Comparison of ENCODE assay signal across 8 mouse cellular contexts in the genomic region with DNA sequence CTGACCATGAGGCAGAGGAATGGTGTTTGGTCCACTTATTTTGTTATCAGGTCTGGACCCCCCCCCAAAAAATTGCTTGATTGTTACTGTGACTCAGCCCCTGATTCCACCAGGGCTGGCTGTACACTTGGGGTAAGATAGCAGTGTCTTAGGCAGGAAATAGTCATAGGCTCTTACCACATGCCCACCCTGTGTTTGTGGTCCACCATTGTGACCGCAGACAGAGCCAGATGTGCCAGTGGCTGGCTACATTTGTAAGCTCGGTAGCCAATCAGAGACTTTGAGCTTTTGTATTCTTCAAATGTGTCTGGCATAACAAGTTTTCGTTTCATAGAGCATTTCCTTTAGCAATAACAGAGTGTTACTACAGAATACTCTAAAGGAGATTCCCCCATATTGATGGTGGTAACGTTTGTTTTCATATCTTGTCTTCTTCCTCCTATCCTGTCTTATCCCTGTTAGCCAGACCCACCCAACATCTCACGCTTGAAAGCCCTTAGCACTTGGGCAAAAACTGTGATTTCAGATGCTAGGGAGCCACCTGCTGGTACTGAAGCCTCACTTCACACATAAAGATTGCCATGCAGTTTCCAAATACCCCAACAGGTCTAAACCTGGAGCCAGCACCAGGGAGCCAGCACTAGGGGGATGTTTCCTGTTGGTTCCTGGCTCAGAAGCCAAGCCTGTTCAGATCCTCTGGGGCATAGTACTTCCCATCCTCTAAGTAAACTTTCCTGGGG. TPM values are rescaled to one million over a fixed set of nuclear protein-coding genes. Genes with fewer than 3 reads are reported as not detected.
A peak's percentile ranks its signal among the peaks of the same experiment; 100 is the strongest.
DNase-seq lines count a peak whose midpoint lies in the region; ATAC-seq lines count a peak whose summit lies in the region.

No protein-coding gene starts in this region.

- no peaks in the 10 kb centered on the region for H3K36me3 ChIP-seq in embryonic facial prominence, embryonic 11.5 days (replicated peaks; ENCODE audit: control insufficient read depth, insufficient read depth, low read depth, low read length)
- no peaks in the 10 kb centered on the region for H3K36me3 ChIP-seq in heart, embryonic 10.5 days
- no peaks in the 10 kb centered on the region for H3K36me3 ChIP-seq in kidney, embryonic 16.5 days (ENCODE audit: insufficient read depth, low read length)
- H3K36me3 ChIP-seq in liver, embryonic 16.5 days (ENCODE audit: control insufficient read depth, insufficient read depth): no peaks in the 10 kb centered on the region
- H3K36me3 ChIP-seq in neural tube, embryonic 12.5 days: no peaks in the 10 kb centered on the region

- WGBS in embryonic facial prominence, embryonic 11.5 days: 54% methylated on average over 5 of the region's 5 CpGs
- WGBS in heart, embryonic 10.5 days: 45% methylated on average over 5 of the region's 5 CpGs
- 48% methylated on average over 5 of the region's 5 CpGs for WGBS in kidney, embryonic 16.5 days
- 15% methylated on average over 5 of the region's 5 CpGs for WGBS in liver, embryonic 16.5 days (ENCODE audit: insufficient replicate concordance)
- WGBS in neural tube, embryonic 12.5 days: 52% methylated on average over 5 of the region's 5 CpGs

- peak; percentile 78 for ATAC-seq in embryonic facial prominence, embryonic 11.5 days (replicated peaks; ENCODE audit: insufficient number of reproducible peaks, low FRiP score, low TSS enrichment, low read depth)
- ATAC-seq in kidney, embryonic 16.5 days (ENCODE audit: low FRiP score, low TSS enrichment): peak; percentile 86
- ATAC-seq in liver, embryonic 16.5 days (ENCODE audit: low read depth): peak; percentile 47; the same call in 1 of the 2 replicates
- ATAC-seq in neural tube, embryonic 12.5 days (ENCODE audit: low FRiP score, low read depth): peak; percentile 85

- H3K4me2 ChIP-seq in embryonic facial prominence, embryonic 11.5 days (ENCODE audit: low read depth, low read length): no peak overlapping the region
- H3K4me2 ChIP-seq in kidney, embryonic 16.5 days (replicated peaks; ENCODE audit: low read depth, low read length): no peak overlapping the region; the same call in 1 of the 2 replicates
- no peak overlapping the region for H3K4me2 ChIP-seq in liver, embryonic 16.5 days (ENCODE audit: low read depth, low read length)
- no peak overlapping the region for H3K4me2 ChIP-seq in neural tube, embryonic 12.5 days (replicated peaks)

- H3K4me3 ChIP-seq in embryonic facial prominence, embryonic 11.5 days (ENCODE audit: low read depth, low read length): no peak overlapping the region
- H3K4me3 ChIP-seq in heart, embryonic 10.5 days: no peak overlapping the region
- H3K4me3 ChIP-seq in kidney, embryonic 16.5 days (ENCODE audit: low read length): no peak overlapping the region
- H3K4me3 ChIP-seq in liver, embryonic 16.5 days (ENCODE audit: low read depth, low read length): no peak overlapping the region
- H3K4me3 ChIP-seq in neural tube, embryonic 12.5 days: no peak overlapping the region

- peak; percentile 77 to 82 for DNase-seq in CD8-positive naive resting alpha-beta T cell, adult 2 months (ENCODE audit: low read depth in 2 of 2, low spot score in 2 of 2)
- DNase-seq in adrenal gland, postnatal 10 days: peak; percentile 59
- DNase-seq in embryonic facial prominence, embryonic 11.5 days (ENCODE audit: low spot score): peak; percentile 83
- peak; percentile 79 for DNase-seq in heart, embryonic 10.5 days (ENCODE audit: low spot score)
- DNase-seq in thymus, postnatal 25 days: peak; percentile 70

- no peaks in the 10 kb centered on the region for H3K4me1 ChIP-seq in embryonic facial prominence, embryonic 11.5 days (ENCODE audit: control insufficient read depth, insufficient read depth, low read length)
- no peaks in the 10 kb centered on the region for H3K4me1 ChIP-seq in heart, embryonic 10.5 days
- no peaks in the 10 kb centered on the region for H3K4me1 ChIP-seq in kidney, embryonic 16.5 days (ENCODE audit: insufficient read depth, low read length)
- no peaks in the 10 kb centered on the region for H3K4me1 ChIP-seq in liver, embryonic 16.5 days (ENCODE audit: control insufficient read depth, low read depth, low read length)
- no peaks in the 10 kb centered on the region for H3K4me1 ChIP-seq in neural tube, embryonic 12.5 days

- no peaks in the 10 kb centered on the region for H3K27me3 ChIP-seq in embryonic facial prominence, embryonic 11.5 days (ENCODE audit: control insufficient read depth, insufficient read depth, low read length)
- H3K27me3 ChIP-seq in heart, embryonic 10.5 days (ENCODE audit: insufficient read depth, poor library complexity, severe bottlenecking): no peaks in the 10 kb centered on the region
- H3K27me3 ChIP-seq in kidney, embryonic 16.5 days (ENCODE audit: insufficient read depth, low read length): no peaks in the 10 kb centered on the region
- H3K27me3 ChIP-seq in liver, embryonic 16.5 days (ENCODE audit: control insufficient read depth, insufficient read depth, low read depth, low read length): no peaks in the 10 kb centered on the region
- no peaks in the 10 kb centered on the region for H3K27me3 ChIP-seq in neural tube, embryonic 12.5 days (replicated peaks)

- H3K27ac ChIP-seq in embryonic facial prominence, embryonic 11.5 days (replicated peaks; ENCODE audit: low read depth, low read length): no peak overlapping the region
- H3K27ac ChIP-seq in heart, embryonic 10.5 days: no peak overlapping the region
- peak overlapping the region; percentile 59; the same call in 1 of the 2 replicates for H3K27ac ChIP-seq in kidney, embryonic 16.5 days (ENCODE audit: low read length)
- no peak overlapping the region for H3K27ac ChIP-seq in liver, embryonic 16.5 days (ENCODE audit: low read length)
- no peak overlapping the region for H3K27ac ChIP-seq in neural tube, embryonic 12.5 days

- no peak overlapping the region for H3K9ac ChIP-seq in embryonic facial prominence, embryonic 11.5 days (replicated peaks; ENCODE audit: low read length)
- no peak overlapping the region for H3K9ac ChIP-seq in kidney, embryonic 16.5 days (replicated peaks; ENCODE audit: low read length)
- no peak overlapping the region for H3K9ac ChIP-seq in liver, embryonic 16.5 days (ENCODE audit: low read depth, low read length)
- no peak overlapping the region for H3K9ac ChIP-seq in neural tube, embryonic 12.5 days

- H3K9me3 ChIP-seq in embryonic facial prominence, embryonic 11.5 days (replicated peaks; ENCODE audit: control insufficient read depth, low read length): no peaks in the 10 kb centered on the region
- no peaks in the 10 kb centered on the region for H3K9me3 ChIP-seq in heart, embryonic 10.5 days
- no peaks in the 10 kb centered on the region for H3K9me3 ChIP-seq in kidney, embryonic 16.5 days (ENCODE audit: low read length)
- H3K9me3 ChIP-seq in liver, embryonic 16.5 days (replicated peaks; ENCODE audit: control insufficient read depth, low read length): no peaks in the 10 kb centered on the region
- no peaks in the 10 kb centered on the region for H3K9me3 ChIP-seq in neural tube, embryonic 12.5 days

RNA-seq across cellular contexts. Expression of a gene that starts 12.3 kb away (rescaled TPM):
- 1 to 10 TPM; 2.5 to 2.7 TPM for total RNA-seq in adrenal gland, postnatal 10 days (2021)
- 1.4 and 1.8 TPM in 2 replicates for polyA plus RNA-seq in embryonic facial prominence, embryonic 11.5 days (2014; fragmentation: Nextera tagmentation; extraction: Ambion mirVana)
- 0.73 and 1.6 TPM in 2 replicates for polyA plus RNA-seq in heart, embryonic 10.5 days (2016; fragmentation: Nextera tagmentation; extraction: Ambion mirVana)
- polyA plus RNA-seq in kidney, embryonic 16.5 days (2015; fragmentation: Nextera tagmentation; extraction: Ambion mirVana): 1.4 and 1.5 TPM in 2 replicates
- polyA plus RNA-seq in liver, embryonic 16.5 days (2015; fragmentation: Nextera tagmentation; extraction: Ambion mirVana): 3.2 and 3.3 TPM in 2 replicates
- 6.6 and 6.8 TPM in 2 replicates for polyA plus RNA-seq in neural tube, embryonic 12.5 days (2016; fragmentation: Nextera tagmentation; extraction: Ambion mirVana)
